8 mouse cellular contexts compared by ENCODE assay signal in genomic region chr7:127273118-127273923, GRCm38 (mm10). TPM values are rescaled to one million over a fixed set of nuclear protein-coding genes. Genes with fewer than 3 reads are reported as not detected.
DNase-seq lines count a peak whose midpoint lies in the region; ATAC-seq and TF ChIP-seq lines count a peak whose summit lies in the region.

No protein-coding gene starts in this region.

- H3K27ac ChIP-seq in liver, adult 2 months (replicated peaks; ENCODE audit: insufficient read depth, low read depth, low read length) = peak overlapping the region; percentile 83
- peak overlapping the region; percentile 84 for H3K27ac ChIP-seq in embryonic facial prominence, embryonic 12.5 days
- peak overlapping the region; percentile 69; the same call in 1 of the 2 replicates for H3K27ac ChIP-seq in hindbrain, embryonic 11.5 days (ENCODE audit: low read depth, low read length)
- peak overlapping the region; percentile 91 for H3K27ac ChIP-seq in liver, embryonic 16.5 days (ENCODE audit: low read length)
- peak overlapping the region; percentile 50 for H3K27ac ChIP-seq in small intestine, adult 2 months (ENCODE audit: insufficient read depth, low read depth, low read length)

- peak overlapping the region; percentile 89 for H3K4me2 ChIP-seq in embryonic facial prominence, embryonic 12.5 days (replicated peaks)
- H3K4me2 ChIP-seq in hindbrain, embryonic 11.5 days (replicated peaks; ENCODE audit: low read depth, low read length) = peak overlapping the region; percentile 96
- H3K4me2 ChIP-seq in liver, embryonic 16.5 days (ENCODE audit: low read depth, low read length) = peak overlapping the region; percentile 90

- H3K79me2 ChIP-seq in liver, adult 2 months (ENCODE audit: control insufficient read depth, insufficient read depth, low read length) = peaks cover 16% of the 10 kb centered on the region

- H3K4me3 ChIP-seq in liver, adult 2 months (ENCODE audit: insufficient read depth, low read depth, low read length) = peak overlapping the region; percentile 90
- peak overlapping the region; percentile 84 for H3K4me3 ChIP-seq in embryonic facial prominence, embryonic 12.5 days
- peak overlapping the region; percentile 86 for H3K4me3 ChIP-seq in hindbrain, embryonic 11.5 days (ENCODE audit: low read depth, low read length)
- peak overlapping the region; percentile 89 for H3K4me3 ChIP-seq in liver, embryonic 16.5 days (ENCODE audit: low read depth, low read length)
- H3K4me3 ChIP-seq in small intestine, adult 2 months (ENCODE audit: low read depth, low read length) = peak overlapping the region; percentile 90

- peaks cover 2% of the 10 kb centered on the region; the same call in 1 of the 2 replicates for H3K9me3 ChIP-seq in embryonic facial prominence, embryonic 12.5 days
- no peaks in the 10 kb centered on the region for H3K9me3 ChIP-seq in hindbrain, embryonic 11.5 days (ENCODE audit: control insufficient read depth, low read length)
- no peaks in the 10 kb centered on the region; the same call in 1 of the 2 replicates for H3K9me3 ChIP-seq in liver, embryonic 16.5 days (replicated peaks; ENCODE audit: control insufficient read depth, low read length)

- H3K9ac ChIP-seq in liver, adult 2 months (ENCODE audit: low read depth, low read length) = peak overlapping the region; percentile 80
- H3K9ac ChIP-seq in embryonic facial prominence, embryonic 12.5 days = peak overlapping the region; percentile 86
- peak overlapping the region; percentile 93 for H3K9ac ChIP-seq in hindbrain, embryonic 11.5 days (ENCODE audit: low read depth, low read length)
- H3K9ac ChIP-seq in liver, embryonic 16.5 days (ENCODE audit: low read depth, low read length) = peak overlapping the region; percentile 93

- H3K36me3 ChIP-seq in liver, adult 2 months (ENCODE audit: control insufficient read depth, insufficient read depth, low read length) = peaks cover 18% of the 10 kb centered on the region
- peaks cover 24% of the 10 kb centered on the region for H3K36me3 ChIP-seq in embryonic facial prominence, embryonic 12.5 days
- H3K36me3 ChIP-seq in hindbrain, embryonic 11.5 days (ENCODE audit: control insufficient read depth, insufficient read depth, low read length) = no peaks in the 10 kb centered on the region
- H3K36me3 ChIP-seq in liver, embryonic 16.5 days (ENCODE audit: control insufficient read depth, insufficient read depth) = peaks cover 4% of the 10 kb centered on the region
- H3K36me3 ChIP-seq in small intestine, adult 2 months (ENCODE audit: control insufficient read depth, insufficient read depth, low read length) = peaks cover 13% of the 10 kb centered on the region; the same call in 1 of the 2 replicates

- TF ChIP-seq POLR2A in liver, adult 2 months (IDR thresholded peaks at IDR 0.05; ENCODE audit: extremely low read depth, insufficient read depth, low read length) = no peak
- TF ChIP-seq POLR2A in small intestine, adult 2 months (IDR thresholded peaks at IDR 0.05; ENCODE audit: low read depth, low read length) = no peak

- peak; percentile 45; the same call in 1 of the 2 replicates for ATAC-seq in embryonic facial prominence, embryonic 12.5 days (ENCODE audit: insufficient number of reproducible peaks, insufficient read depth, low FRiP score, low TSS enrichment)
- peak; percentile 79 for ATAC-seq in hindbrain, embryonic 11.5 days (ENCODE audit: low FRiP score)
- ATAC-seq in liver, embryonic 16.5 days (ENCODE audit: low read depth) = peak; percentile 23

- peak; percentile 65 for DNase-seq in liver, adult 2 months (ENCODE audit: extremely low read depth, low read depth, low spot score)
- DNase-seq in liver = no peak
- peak; percentile 68 for DNase-seq in adrenal gland, postnatal 14 days
- no peak for DNase-seq in hindbrain, embryonic 11.5 days (ENCODE audit: low spot score)
- no peak for DNase-seq in ovary, postnatal 36 days (ENCODE audit: low spot score)

- WGBS in liver, adult 2 months = 2% methylated on average over 50 of the region's 50 CpGs
- 18% methylated on average over 50 of the region's 50 CpGs for WGBS in embryonic facial prominence, embryonic 12.5 days
- 17% methylated on average over 50 of the region's 50 CpGs for WGBS in hindbrain, embryonic 11.5 days
- 11% methylated on average over 44 of the region's 50 CpGs for WGBS in liver, embryonic 16.5 days (ENCODE audit: insufficient replicate concordance)
- 4% methylated on average over 49 of the region's 50 CpGs for WGBS in small intestine, adult 2 months

- TF ChIP-seq CTCF in liver, adult 2 months (IDR thresholded peaks at IDR 0.05; ENCODE audit: low read depth, low read length) = 0 out of 2 replicates have a peak, but pooled peaks have one; percentile 13
- TF ChIP-seq CTCF in small intestine, adult 2 months (IDR thresholded peaks at IDR 0.05; ENCODE audit: extremely low read depth, insufficient read length, insufficient replicate concordance, low read depth, low read length) = no peak

- H3K4me1 ChIP-seq in liver, adult 2 months (ENCODE audit: control insufficient read depth, insufficient read depth, low read length) = peaks cover 21% of the 10 kb centered on the region
- peaks cover 13% of the 10 kb centered on the region; the same call in 1 of the 2 replicates for H3K4me1 ChIP-seq in embryonic facial prominence, embryonic 12.5 days
- no peaks in the 10 kb centered on the region for H3K4me1 ChIP-seq in hindbrain, embryonic 11.5 days (replicated peaks; ENCODE audit: control insufficient read depth, insufficient read depth, low read length)
- peaks cover 29% of the 10 kb centered on the region for H3K4me1 ChIP-seq in liver, embryonic 16.5 days (ENCODE audit: control insufficient read depth, low read depth, low read length)
- H3K4me1 ChIP-seq in small intestine, adult 2 months (ENCODE audit: control insufficient read depth, insufficient read depth, insufficient read length, low read length) = peaks cover 18% of the 10 kb centered on the region

- no peaks in the 10 kb centered on the region for H3K27me3 ChIP-seq in liver, adult 2 months (ENCODE audit: control insufficient read depth, insufficient read depth, low read length)
- H3K27me3 ChIP-seq in embryonic facial prominence, embryonic 12.5 days = no peaks in the 10 kb centered on the region
- H3K27me3 ChIP-seq in hindbrain, embryonic 11.5 days (ENCODE audit: control insufficient read depth, insufficient read depth, low read length) = no peaks in the 10 kb centered on the region
- H3K27me3 ChIP-seq in liver, embryonic 16.5 days (ENCODE audit: control insufficient read depth, insufficient read depth, low read depth, low read length) = no peaks in the 10 kb centered on the region
- H3K27me3 ChIP-seq in small intestine, adult 2 months (ENCODE audit: control insufficient read depth, insufficient read depth, low read length) = no peaks in the 10 kb centered on the region

RNA-seq across cellular contexts. Expression of gene Sephs2, which starts 0.5 kb away (rescaled TPM):
- total RNA-seq in liver, adult 2 months (2014; rRNA removed) = 939 and 948 TPM in 2 replicates
- 388 and 524 TPM in 2 replicates for polyA plus RNA-seq in liver, adult 2 months (2012; rRNA removed)
- 147 and 187 TPM in 2 replicates for total RNA-seq in adrenal gland, postnatal 14 days (2021)
- polyA plus RNA-seq in embryonic facial prominence, embryonic 12.5 days (2016; fragmentation: Nextera tagmentation; extraction: Ambion mirVana) = 80.1 and 80.4 TPM in 2 replicates
- 80.8 and 86.6 TPM in 2 replicates for polyA plus RNA-seq in hindbrain, embryonic 11.5 days (2014; fragmentation: Nextera tagmentation; extraction: Ambion mirVana)
- polyA plus RNA-seq in liver, embryonic 16.5 days (2015; fragmentation: Nextera tagmentation; extraction: Ambion mirVana) = 164 and 180 TPM in 2 replicates
- 44.5 and 81.9 TPM in 2 replicates for polyA plus RNA-seq in small intestine, adult 2 months (2012; rRNA removed)

RNA-seq across cellular contexts. Expression of gene Dctpp1, which starts 12.8 kb away (rescaled TPM):
- 61.5 and 70.2 TPM in 2 replicates for total RNA-seq in liver, adult 2 months (2014; rRNA removed)
- polyA plus RNA-seq in liver, adult 2 months (2012; rRNA removed) = 70.7 and 73.4 TPM in 2 replicates
- 48.3 and 57.5 TPM in 2 replicates for total RNA-seq in adrenal gland, postnatal 14 days (2021)
- polyA plus RNA-seq in embryonic facial prominence, embryonic 12.5 days (2016; fragmentation: Nextera tagmentation; extraction: Ambion mirVana) = 196 and 203 TPM in 2 replicates
- 193 and 214 TPM in 2 replicates for polyA plus RNA-seq in hindbrain, embryonic 11.5 days (2014; fragmentation: Nextera tagmentation; extraction: Ambion mirVana)
- polyA plus RNA-seq in liver, embryonic 16.5 days (2015; fragmentation: Nextera tagmentation; extraction: Ambion mirVana) = 79.8 and 83.4 TPM in 2 replicates
- polyA plus RNA-seq in small intestine, adult 2 months (2012; rRNA removed) = 56.3 and 62.1 TPM in 2 replicates

RNA-seq across cellular contexts. Expression of gene Itgal, which starts 22.7 kb away (rescaled TPM):
- 4.3 and 5.2 TPM in 2 replicates for total RNA-seq in liver, adult 2 months (2014; rRNA removed)
- 3.9 and 6.8 TPM in 2 replicates for polyA plus RNA-seq in liver, adult 2 months (2012; rRNA removed)
- 2.2 and 8.8 TPM in 2 replicates for total RNA-seq in adrenal gland, postnatal 14 days (2021)
- polyA plus RNA-seq in embryonic facial prominence, embryonic 12.5 days (2016; fragmentation: Nextera tagmentation; extraction: Ambion mirVana) = 0.88 and 0.91 TPM in 2 replicates
- polyA plus RNA-seq in hindbrain, embryonic 11.5 days (2014; fragmentation: Nextera tagmentation; extraction: Ambion mirVana) = 0.54 and 0.56 TPM in 2 replicates
- 5.4 and 6.7 TPM in 2 replicates for polyA plus RNA-seq in liver, embryonic 16.5 days (2015; fragmentation: Nextera tagmentation; extraction: Ambion mirVana)
- polyA plus RNA-seq in small intestine, adult 2 months (2012; rRNA removed) = 5.7 and 12.5 TPM in 2 replicates

RNA-seq across cellular contexts. Expression of gene Zfp771, which starts 29.2 kb away (rescaled TPM):
- 19.6 and 30.1 TPM in 2 replicates for total RNA-seq in liver, adult 2 months (2014; rRNA removed)
- polyA plus RNA-seq in liver, adult 2 months (2012; rRNA removed) = 52.8 and 57.7 TPM in 2 replicates
- 25.9 and 28.1 TPM in 2 replicates for total RNA-seq in adrenal gland, postnatal 14 days (2021)
- polyA plus RNA-seq in embryonic facial prominence, embryonic 12.5 days (2016; fragmentation: Nextera tagmentation; extraction: Ambion mirVana) = 82.9 and 89.3 TPM in 2 replicates
- polyA plus RNA-seq in hindbrain, embryonic 11.5 days (2014; fragmentation: Nextera tagmentation; extraction: Ambion mirVana) = 53.2 and 54.0 TPM in 2 replicates
- 11.0 and 13.8 TPM in 2 replicates for polyA plus RNA-seq in liver, embryonic 16.5 days (2015; fragmentation: Nextera tagmentation; extraction: Ambion mirVana)
- 100.0 and 118 TPM in 2 replicates for polyA plus RNA-seq in small intestine, adult 2 months (2012; rRNA removed)

RNA-seq across cellular contexts. Expression of gene Sept1, which starts 40.4 kb away (rescaled TPM):
- total RNA-seq in liver, adult 2 months (2014; rRNA removed) = 1.4 and 1.5 TPM in 2 replicates
- 3.5 and 4.0 TPM in 2 replicates for polyA plus RNA-seq in liver, adult 2 months (2012; rRNA removed)
- 11.2 and 35.8 TPM in 2 replicates for total RNA-seq in adrenal gland, postnatal 14 days (2021)
- polyA plus RNA-seq in embryonic facial prominence, embryonic 12.5 days (2016; fragmentation: Nextera tagmentation; extraction: Ambion mirVana) = 34.0 and 39.7 TPM in 2 replicates
- 23.7 and 30.0 TPM in 2 replicates for polyA plus RNA-seq in hindbrain, embryonic 11.5 days (2014; fragmentation: Nextera tagmentation; extraction: Ambion mirVana)
- 10.1 and 11.1 TPM in 2 replicates for polyA plus RNA-seq in liver, embryonic 16.5 days (2015; fragmentation: Nextera tagmentation; extraction: Ambion mirVana)
- polyA plus RNA-seq in small intestine, adult 2 months (2012; rRNA removed) = 14.3 and 34.1 TPM in 2 replicates

Comparison
In these comparisons a context has a peak if more than half of its experiments do, and no peak if none do; other contexts are left out.
1. DNase-seq: peak in liver, adult 2 months (single experiment) and adrenal gland, postnatal 14 days (single experiment); none in liver (single experiment), hindbrain, embryonic 11.5 days (single experiment) and ovary, postnatal 36 days (single experiment).
2. ATAC-seq: peak in every context shown above with its lines; median percentile 79 in hindbrain, embryonic 11.5 days; 45 in embryonic facial prominence, embryonic 12.5 days; 23 in liver, embryonic 16.5 days.
3. Peak in every context shown above with its lines, with median percentiles within 50 percentile points of each other: H3K27ac ChIP-seq, H3K4me3 ChIP-seq, H3K9ac ChIP-seq and H3K4me2 ChIP-seq.